Mouse (Mus musculus) midbrain, embryonic 16.5 days (tissue): Measurements from ENCODE around the gene Olfr560. TPM values are rescaled to one million over a fixed set of nuclear protein-coding genes. Genes with fewer than 3 reads are reported as not detected.

Experiments used
- ATAC-seq: fragments of 200-750 bp; cut with Nextera tagmentation; 2 replicates; pipeline ENCODE4 v1.8.0; 2017; ENCODE audit warnings: moderate TSS enrichment
- H3K27ac ChIP-seq: fragments of 300-500 bp; sonication (generic); 2 replicates; pipeline ENCODE4 v1.5.1; 2014; ENCODE audit warnings: mild to moderate bottlenecking, low read length, mixed read lengths
- H3K27me3 ChIP-seq: fragments of 300-500 bp; sonication (generic); 2 replicates; pipeline ENCODE4 v1.6.1; 2014; ENCODE audit warnings: low read depth, low read length, mixed read lengths; ENCODE audit not compliant: control insufficient read depth, insufficient read depth
- H3K36me3 ChIP-seq: fragments of 300-500 bp; sonication (generic); 2 replicates; pipeline ENCODE4 v1.6.1; 2014; ENCODE audit warnings: mild to moderate bottlenecking, low read length, moderate library complexity, mixed read lengths; ENCODE audit not compliant: control insufficient read depth, insufficient read depth
- H3K4me1 ChIP-seq: fragments of 300-500 bp; sonication (generic); 2 replicates; pipeline ENCODE4 v1.6.1; 2014; ENCODE audit warnings: mild to moderate bottlenecking, low read length, mixed read lengths; ENCODE audit not compliant: control insufficient read depth, insufficient read depth
- H3K4me2 ChIP-seq: fragments of 300-500 bp; sonication (generic); 2 replicates; pipeline ENCODE4 v1.6.1; 2014; ENCODE audit warnings: mild to moderate bottlenecking, low read length, mixed read lengths
- H3K4me3 ChIP-seq: fragments of 300-500 bp; sonication (generic); 2 replicates; pipeline ENCODE4 v1.5.1; 2014; ENCODE audit warnings: low read depth, mild to moderate bottlenecking, low read length, moderate library complexity, mixed read lengths
- H3K9ac ChIP-seq: fragments of 300-500 bp; sonication (generic); 2 replicates; pipeline ENCODE4 v1.6.1; 2014; ENCODE audit warnings: low read depth, low read length, mixed read lengths
- H3K9me3 ChIP-seq: fragments of 300-500 bp; sonication (generic); replicated peaks from 2 replicates; pipeline ENCODE4 v1.6.1; 2014; ENCODE audit warnings: mild to moderate bottlenecking, low read length, mixed read lengths; ENCODE audit not compliant: control insufficient read depth, poor library complexity, severe bottlenecking
- WGBS: fragments of 180-500 bp; shearing (Covaris S2); extraction: QIAGEN DNeasy Blood & Tissue Kit; methylation state at CpG from one replicate; pipeline ENCODE4 v1.1.7; 2014; 5-methylcytosine and 5-hydroxymethylcytosine counted together
- polyA plus RNA-seq: library from polyadenylated mRNA; unstranded; fragments of >200 nt; fragmentation: Nextera tagmentation; extraction: Ambion mirVana; gene quantifications from 2 replicates; pipeline ENCODE4 v1.2.1, GENCODE M21; 2015

The Olfr560 gene
- not detected in 2 replicates for polyA plus RNA-seq

- H3K9me3 ChIP-seq: no peaks in the 10 kb centered on the region
- H3K4me1 ChIP-seq: no peaks in the 10 kb centered on the region
- H3K27ac ChIP-seq: no peak within 1 kb of the TSS
- H3K4me2 ChIP-seq: no peak within 1 kb of the TSS
- H3K4me3 ChIP-seq: no peak within 1 kb of the TSS
- 72% methylated on average over 4 of the region's 4 CpGs for WGBS
- no peak within 1 kb of the TSS for H3K9ac ChIP-seq
- ATAC-seq: no peak
- H3K36me3 ChIP-seq: no peaks in the 10 kb centered on the region
- H3K27me3 ChIP-seq: no peaks in the 10 kb centered on the region
These were observed at the start of gene Olfr560, which contains the start of gene Olfr78 for GRCm38 (mm10) chr7:102759266-102759665. Gene Olfr560 (minus strand): TSS chr7:102759366. Gene Olfr78 (minus strand): TSS chr7:102759471.

DNA sequence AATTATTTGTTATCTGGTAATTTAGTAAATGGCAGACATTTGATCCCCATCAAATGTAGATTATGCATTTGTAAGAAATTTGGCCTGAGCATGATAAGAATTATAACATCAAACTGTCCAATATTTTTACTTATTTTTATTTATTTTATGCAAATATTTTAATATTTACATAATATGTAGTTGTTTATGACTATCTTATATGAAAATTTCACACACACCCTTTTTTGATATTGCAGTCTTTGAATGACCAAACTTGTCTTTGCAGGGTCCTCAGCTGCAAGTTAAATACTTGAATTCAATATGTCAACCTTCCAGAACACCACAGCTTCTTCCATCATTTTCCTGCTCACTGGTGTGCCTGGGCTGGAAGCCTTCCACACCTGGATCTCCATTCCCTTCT, 44.0 kb upstream of the Olfr560 start, which contains the start of gene Olfr564:
Gene Olfr564 (plus strand): TSS at position 301 of the 400 bp plus-strand sequence.
- H3K9ac ChIP-seq: no peak within 1 kb of the TSS
- no peaks in the 10 kb centered on the region for H3K9me3 ChIP-seq
- ATAC-seq: no peak
- H3K36me3 ChIP-seq: no peaks in the 10 kb centered on the region
- no peak within 1 kb of the TSS for H3K27ac ChIP-seq
- H3K27me3 ChIP-seq: no peaks in the 10 kb centered on the region
- no peak within 1 kb of the TSS for H3K4me3 ChIP-seq
- no peaks in the 10 kb centered on the region for H3K4me1 ChIP-seq
- no peak within 1 kb of the TSS for H3K4me2 ChIP-seq

DNA sequence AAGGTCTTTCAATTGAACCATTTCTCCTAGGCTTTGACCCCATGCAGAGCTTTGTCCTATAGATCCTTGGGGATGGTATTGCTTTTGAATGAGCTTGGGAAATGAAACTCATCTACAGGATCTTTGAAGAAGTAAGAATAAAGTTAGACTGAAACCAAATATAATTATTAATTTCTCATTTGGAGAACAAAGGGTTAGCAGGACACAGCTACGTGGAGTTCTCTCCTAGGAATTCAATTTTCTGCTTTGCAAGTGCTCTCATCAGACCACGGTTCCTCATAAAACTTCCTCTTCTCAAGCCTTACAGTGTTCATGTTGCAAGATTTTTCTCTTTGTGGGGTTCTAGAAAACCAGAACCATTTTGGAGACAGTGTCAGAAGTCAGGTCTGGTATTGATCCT, 11.8 kb upstream of the Olfr560 start, which contains the start of gene Olfr561:
Gene Olfr561 (plus strand): TSS at position 301 of the 400 bp plus-strand sequence.
- H3K4me1 ChIP-seq: no peaks in the 10 kb centered on the region
- no peaks in the 10 kb centered on the region for H3K9me3 ChIP-seq
- H3K4me2 ChIP-seq: no peak within 1 kb of the TSS
- no peak for ATAC-seq
- H3K36me3 ChIP-seq: no peaks in the 10 kb centered on the region
- H3K27ac ChIP-seq: no peak within 1 kb of the TSS
- WGBS: 88% methylated on average over 2 of the region's 2 CpGs
- no peak within 1 kb of the TSS for H3K9ac ChIP-seq
- no peak within 1 kb of the TSS for H3K4me3 ChIP-seq
- no peaks in the 10 kb centered on the region for H3K27me3 ChIP-seq

DNA sequence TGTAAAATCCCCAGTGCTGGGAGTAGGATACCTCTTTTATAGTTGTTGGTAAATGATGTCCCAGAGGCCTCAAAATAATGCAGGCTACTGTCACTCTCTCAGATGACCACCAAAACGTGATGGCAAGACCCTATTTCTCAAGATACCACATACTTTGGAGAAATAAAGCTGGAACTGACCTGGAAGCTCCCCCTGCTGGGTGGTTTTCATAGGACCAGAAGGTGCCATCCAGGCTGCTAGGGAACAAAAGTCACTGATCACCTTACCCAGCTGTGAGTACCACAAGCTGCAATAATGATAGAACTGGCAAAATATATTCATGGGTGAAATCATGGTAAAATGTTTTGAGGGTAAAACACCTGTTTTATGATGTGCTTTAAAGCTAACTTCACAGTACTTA, 7.1 kb downstream of the Olfr560 start:
- H3K9ac ChIP-seq: no peak overlapping the region
- H3K4me2 ChIP-seq: no peak overlapping the region
- H3K36me3 ChIP-seq: no peaks in the 10 kb centered on the region
- no peaks in the 10 kb centered on the region for H3K9me3 ChIP-seq
- no peak overlapping the region for H3K4me3 ChIP-seq
- no peaks in the 10 kb centered on the region for H3K27me3 ChIP-seq
- 33% methylated on average over 1 of the region's 1 CpGs for whole genome bisulfite sequencing
- H3K4me1 ChIP-seq: no peaks in the 10 kb centered on the region
- no peak overlapping the region for H3K27ac ChIP-seq
- ATAC-seq: no peak

GRCm38 (mm10) chr7:102737705-102738104, 21.5 kb downstream of the Olfr560 start:
- Histone ChIP-seq H3K9me3 (no peaks in the 10 kb centered on the region), H3K4me1 (no peaks in the 10 kb centered on the region), H3K36me3 (no peaks in the 10 kb centered on the region), H3K9ac (no peak overlapping the region), H3K27ac (no peak overlapping the region), H3K4me3 (no peak overlapping the region), H3K4me2 (no peak overlapping the region), H3K27me3 (no peaks in the 10 kb centered on the region)
- WGBS: 73% methylated on average over 2 of the region's 2 CpGs
- no peak for ATAC-seq

- Histone ChIP-seq H3K9me3 (no peaks in the 10 kb centered on the region), H3K36me3 (no peaks in the 10 kb centered on the region), H3K27me3 (no peaks in the 10 kb centered on the region), H3K27ac (no peak overlapping the region), H3K4me3 (no peak overlapping the region), H3K9ac (no peak overlapping the region), H3K4me2 (no peak overlapping the region), H3K4me1 (no peaks in the 10 kb centered on the region)
- no peak for ATAC-seq
- WGBS: 94% methylated on average over 1 of the region's 1 CpGs
These were observed 25.4 kb downstream of the Olfr560 start for GRCm38 (mm10) chr7:102733793-102734192.

- Histone ChIP-seq H3K4me3 (no peak within 1 kb of the TSS), H3K36me3 (no peaks in the 10 kb centered on the region), H3K27ac (no peak within 1 kb of the TSS), H3K4me1 (no peaks in the 10 kb centered on the region), H3K27me3 (no peaks in the 10 kb centered on the region), H3K9ac (no peak within 1 kb of the TSS), H3K9me3 (no peaks in the 10 kb centered on the region), H3K4me2 (no peak within 1 kb of the TSS)
- no peak for ATAC-seq
These were observed 31.8 kb downstream of the Olfr560 start, which contains the start of gene Olfr559 for GRCm38 (mm10) chr7:102727391-102727790. Gene Olfr559 (minus strand): TSS chr7:102727491.

DNA sequence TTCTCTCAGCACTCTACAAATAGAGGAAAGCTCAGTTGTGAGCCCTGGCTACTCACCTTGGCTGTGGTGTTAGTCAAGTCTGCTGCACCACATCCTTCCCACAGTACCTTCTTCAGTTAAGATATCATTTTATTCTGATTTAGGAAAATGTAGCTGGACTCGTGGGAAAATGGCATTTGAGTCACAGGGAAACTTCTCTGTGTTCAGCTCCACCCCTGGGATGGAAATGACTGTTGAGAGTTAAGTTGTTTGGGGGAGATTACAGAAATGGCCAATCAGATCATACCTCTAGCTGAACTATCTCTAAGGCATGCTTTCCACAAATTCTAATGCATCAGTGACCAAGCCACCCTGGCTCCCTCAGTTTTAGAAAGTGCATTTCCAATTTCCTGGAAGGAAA, 40.2 kb downstream of the Olfr560 start, which contains the start of gene Olfr33:
Gene Olfr33 (minus strand): TSS at position 101 of the 400 bp plus-strand sequence.
- Histone ChIP-seq H3K27ac (no peak within 1 kb of the TSS), H3K4me1 (no peaks in the 10 kb centered on the region), H3K27me3 (no peaks in the 10 kb centered on the region), H3K36me3 (no peaks in the 10 kb centered on the region), H3K9ac (no peak within 1 kb of the TSS), H3K9me3 (no peaks in the 10 kb centered on the region), H3K4me2 (no peak within 1 kb of the TSS), H3K4me3 (no peak within 1 kb of the TSS)
- 27% methylated on average over 1 of the region's 1 CpGs for WGBS
- ATAC-seq: no peak

GRCm38 (mm10) chr7:102701915-102702314, 57.3 kb downstream of the Olfr560 start, which contains the start of gene Olfr558:
Gene Olfr558 (plus strand): TSS chr7:102702215.
- H3K4me3 ChIP-seq: no peak within 1 kb of the TSS
- no peaks in the 10 kb centered on the region for H3K27me3 ChIP-seq
- no peak within 1 kb of the TSS for H3K4me2 ChIP-seq
- no peaks in the 10 kb centered on the region for H3K4me1 ChIP-seq
- no peaks in the 10 kb centered on the region for H3K36me3 ChIP-seq
- no peak within 1 kb of the TSS for H3K9ac ChIP-seq
- no peak within 1 kb of the TSS for H3K27ac ChIP-seq
- ATAC-seq: no peak
- H3K9me3 ChIP-seq: no peaks in the 10 kb centered on the region
